Mouse (Mus musculus) embryonic facial prominence, embryonic 11.5 days (tissue): Measurements from ENCODE around the gene Nt5c3b. TPM values are rescaled to one million over a fixed set of nuclear protein-coding genes. Genes with fewer than 3 reads are reported as not detected.

Source experiments
- ATAC-seq: fragments of 200-750 bp; cut with Nextera tagmentation; replicated peaks from 2 replicates; pipeline ENCODE4 v1.8.0; 2017; ENCODE audit warnings: low read depth; ENCODE audit not compliant: insufficient number of reproducible peaks, low FRiP score, low TSS enrichment
- DNase-seq: peaks from one replicate; pipeline ENCODE4 v3.0.0-alpha.2; 2015; ENCODE audit warnings: low spot score
- H3K27ac ChIP-seq: fragments of 300-500 bp; sonication (generic); replicated peaks from 2 replicates; pipeline ENCODE4 v1.5.1; 2014; ENCODE audit warnings: mild to moderate bottlenecking, low read depth, low read length, control low read depth
- H3K27me3 ChIP-seq: fragments of 300-500 bp; sonication (generic); 2 replicates; pipeline ENCODE4 v1.6.1; 2014; ENCODE audit warnings: mild to moderate bottlenecking, low read length, moderate library complexity, mixed read lengths; ENCODE audit not compliant: control insufficient read depth, insufficient read depth
- H3K36me3 ChIP-seq: fragments of 300-500 bp; sonication (generic); replicated peaks from 2 replicates; pipeline ENCODE4 v1.6.1; 2014; ENCODE audit warnings: low read depth, mild to moderate bottlenecking, low read length, moderate library complexity, mixed read lengths; ENCODE audit not compliant: control insufficient read depth, insufficient read depth
- H3K4me1 ChIP-seq: fragments of 300-500 bp; sonication (generic); 2 replicates; pipeline ENCODE4 v1.6.1; 2014; ENCODE audit warnings: low read length, mixed read lengths; ENCODE audit not compliant: control insufficient read depth, insufficient read depth
- H3K4me2 ChIP-seq: fragments of 300-500 bp; sonication (generic); 2 replicates; pipeline ENCODE4 v1.6.1; 2014; ENCODE audit warnings: low read depth, mild to moderate bottlenecking, control low read depth, low read length, moderate library complexity
- H3K4me3 ChIP-seq: fragments of 300-500 bp; sonication (generic); 2 replicates; pipeline ENCODE4 v1.5.1; 2014; ENCODE audit warnings: low read depth, low read length, control low read depth
- H3K9ac ChIP-seq: fragments of 300-500 bp; sonication (generic); replicated peaks from 2 replicates; pipeline ENCODE4 v1.6.1; 2014; ENCODE audit warnings: mild to moderate bottlenecking, control low read depth, low read length
- H3K9me3 ChIP-seq: fragments of 300-500 bp; sonication (generic); replicated peaks from 2 replicates; pipeline ENCODE4 v1.6.1; 2016; ENCODE audit warnings: mild to moderate bottlenecking, low read length, inconsistent platforms, mixed read lengths; ENCODE audit not compliant: control insufficient read depth
- WGBS: fragments of 180-500 bp; shearing (Covaris S2); extraction: QIAGEN DNeasy Blood & Tissue Kit; methylation state at CpG from one replicate; pipeline ENCODE4 v1.1.7; 2014; 5-methylcytosine and 5-hydroxymethylcytosine counted together
- polyA plus RNA-seq: library from polyadenylated mRNA; unstranded; fragments of >200 nt; fragmentation: Nextera tagmentation; extraction: Ambion mirVana; gene quantifications from 2 replicates; pipeline ENCODE4 v1.2.1, GENCODE M21; 2014

The Nt5c3b gene
- polyA plus RNA-seq, 1 experiment from 2014 or later, result 136 TPM

DNA sequence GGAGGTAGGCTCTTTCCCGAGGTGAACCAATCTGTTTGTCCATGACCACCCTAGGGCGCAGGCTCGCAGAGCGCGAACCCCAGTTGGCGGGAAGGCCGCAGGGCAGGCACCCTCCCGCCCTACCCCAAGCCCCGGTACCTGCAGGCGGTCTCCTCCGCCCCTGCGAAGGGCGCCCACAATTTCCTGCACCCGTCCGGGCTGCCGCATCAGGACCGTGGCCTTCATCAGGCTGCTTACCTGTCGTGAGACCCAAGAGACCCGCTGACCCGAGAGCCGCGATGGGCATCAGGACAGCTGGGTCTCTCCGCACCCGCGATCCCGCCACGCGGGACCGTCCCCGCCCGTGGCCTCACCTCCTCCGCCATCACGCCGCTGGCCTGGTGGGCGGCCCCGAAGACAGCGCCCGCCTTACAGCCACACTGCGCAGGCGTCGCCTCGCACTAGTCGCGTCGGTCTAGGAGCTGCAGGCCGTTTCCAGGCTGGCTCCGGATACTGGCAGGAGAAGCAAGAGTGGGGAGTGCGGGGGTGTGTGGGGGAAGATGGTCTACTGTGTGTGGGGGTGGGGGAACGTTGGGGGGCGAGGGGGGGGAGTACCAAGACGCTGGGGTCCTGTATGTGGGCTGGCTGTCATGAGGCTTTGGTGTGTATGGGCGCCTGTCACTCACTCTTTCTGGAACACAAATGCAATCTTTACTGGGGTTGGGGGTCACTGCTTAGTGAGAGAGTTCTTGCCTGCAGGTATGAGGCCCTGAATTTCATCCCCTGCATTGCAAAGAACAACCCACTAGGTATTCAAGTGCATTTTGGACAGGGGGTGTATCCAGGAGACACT lies 701 bp downstream of the Nt5c3b start:
- Histone ChIP-seq H3K36me3 (no peaks in the 10 kb centered on the region; the same call in 1 of the 2 replicates), H3K9me3 (no peaks in the 10 kb centered on the region), H3K4me3 (peak overlapping the region; percentile 81), H3K4me1 (no peaks in the 10 kb centered on the region), H3K27ac (0 out of 2 replicates have a peak overlapping the region, but pooled peaks have one; percentile 24), H3K27me3 (no peaks in the 10 kb centered on the region), H3K4me2 (peak overlapping the region; percentile 70), H3K9ac (peak overlapping the region; percentile 94)
- WGBS, result 1% methylated on average over 52 of the region's 52 CpGs
- DNase-seq (peak; percentile 90), ATAC-seq (peak; percentile 97)

DNA sequence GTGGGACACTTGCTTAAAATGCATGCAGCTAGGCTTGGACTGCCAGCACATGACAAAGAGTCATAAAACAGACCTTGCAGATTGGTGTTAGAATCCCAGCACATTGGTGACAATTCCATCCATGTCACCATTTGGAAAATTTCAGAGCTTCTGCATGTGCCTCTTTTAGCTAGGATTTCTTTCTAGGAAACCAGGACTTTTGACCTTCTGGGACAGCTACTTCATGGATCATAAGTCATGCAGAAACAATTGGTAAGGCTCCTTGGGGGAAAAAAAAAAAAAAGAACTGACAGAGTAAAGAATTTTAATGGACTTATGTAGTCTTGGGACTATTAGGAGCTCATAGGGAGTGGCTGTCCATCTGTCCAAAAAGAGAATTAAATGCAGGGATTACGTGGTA lies 3.7 kb downstream of the Nt5c3b start:
- H3K9ac ChIP-seq, result no peak overlapping the region
- H3K36me3 ChIP-seq, result no peaks in the 10 kb centered on the region; the same call in 1 of the 2 replicates
- 75% methylated on average over 1 of the region's 1 CpGs for WGBS
- no peak overlapping the region for H3K4me2 ChIP-seq
- no peaks in the 10 kb centered on the region for H3K4me1 ChIP-seq
- H3K27ac ChIP-seq, result no peak overlapping the region
- no peaks in the 10 kb centered on the region for H3K27me3 ChIP-seq
- H3K4me3 ChIP-seq, result no peak overlapping the region
- ATAC-seq (no peak), DNase-seq (no peak)
- no peaks in the 10 kb centered on the region for H3K9me3 ChIP-seq

DNA sequence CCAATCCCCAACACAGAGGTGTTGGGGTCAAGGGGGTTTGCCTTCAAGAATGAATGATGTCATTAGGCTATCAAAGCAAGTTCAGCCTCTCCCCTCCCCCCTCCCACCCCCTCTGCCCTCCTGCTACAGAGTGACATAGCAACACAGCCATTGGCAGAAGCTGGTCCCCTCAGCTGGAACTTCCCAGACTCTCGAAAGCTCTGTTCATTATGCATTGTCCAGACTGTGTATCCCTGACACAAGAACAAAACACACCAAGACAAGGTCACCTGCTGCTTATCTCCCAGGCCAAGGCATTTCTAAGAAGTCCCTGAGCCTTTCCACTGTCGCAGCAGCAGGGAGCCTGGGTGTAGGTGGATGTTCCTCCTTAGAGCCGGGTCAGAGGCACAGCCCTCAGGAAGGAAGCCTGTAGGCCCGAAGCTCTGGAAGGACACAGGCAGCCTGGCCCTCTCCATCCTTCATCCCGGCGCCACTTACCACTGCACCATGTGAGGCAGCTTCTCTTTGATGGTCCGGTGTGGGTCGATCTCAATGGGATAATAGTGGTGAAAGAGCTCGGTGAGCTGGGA lies 5.8 kb downstream of the Nt5c3b start:
- no peaks in the 10 kb centered on the region for H3K27me3 ChIP-seq
- H3K9me3 ChIP-seq, result no peaks in the 10 kb centered on the region
- no peaks in the 10 kb centered on the region; the same call in 1 of the 2 replicates for H3K36me3 ChIP-seq
- no peak overlapping the region for H3K27ac ChIP-seq
- H3K4me3 ChIP-seq, result no peak overlapping the region
- DNase-seq (no peak), ATAC-seq (no peak)
- no peaks in the 10 kb centered on the region for H3K4me1 ChIP-seq
- H3K4me2 ChIP-seq, result no peak overlapping the region
- WGBS, result 76% methylated on average over 9 of the region's 9 CpGs
- H3K9ac ChIP-seq, result no peak overlapping the region

DNA sequence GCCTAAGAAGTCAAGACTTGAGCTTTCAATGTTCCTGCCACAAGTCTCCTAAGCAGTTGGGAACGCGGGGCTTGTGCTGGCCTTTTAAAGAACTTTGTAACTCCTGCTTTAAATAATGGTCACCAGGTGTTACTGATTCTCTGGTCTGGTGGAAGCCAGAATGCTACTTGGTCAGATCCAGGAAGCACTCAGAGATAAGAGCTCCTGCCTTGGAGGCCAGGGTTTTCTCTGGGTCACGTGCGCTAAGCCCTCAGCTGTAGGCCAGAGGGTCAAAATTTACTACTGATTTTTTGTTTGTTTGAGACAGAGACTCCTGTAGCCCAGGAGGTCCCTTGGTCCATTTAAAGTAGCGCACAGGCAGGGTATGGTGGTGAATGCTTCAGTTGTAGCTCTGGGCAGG lies 9.6 kb downstream of the Nt5c3b start:
- H3K27me3 ChIP-seq, result no peaks in the 10 kb centered on the region
- DNase-seq (no peak), ATAC-seq (no peak)
- no peaks in the 10 kb centered on the region for H3K4me1 ChIP-seq
- H3K27ac ChIP-seq, result no peak overlapping the region
- H3K4me3 ChIP-seq, result no peak overlapping the region
- H3K9ac ChIP-seq, result no peak overlapping the region
- WGBS, result 89% methylated on average over 5 of the region's 5 CpGs
- no peaks in the 10 kb centered on the region; the same call in none of the 2 replicates for H3K36me3 ChIP-seq
- H3K4me2 ChIP-seq, result no peak overlapping the region
- no peaks in the 10 kb centered on the region for H3K9me3 ChIP-seq

DNA sequence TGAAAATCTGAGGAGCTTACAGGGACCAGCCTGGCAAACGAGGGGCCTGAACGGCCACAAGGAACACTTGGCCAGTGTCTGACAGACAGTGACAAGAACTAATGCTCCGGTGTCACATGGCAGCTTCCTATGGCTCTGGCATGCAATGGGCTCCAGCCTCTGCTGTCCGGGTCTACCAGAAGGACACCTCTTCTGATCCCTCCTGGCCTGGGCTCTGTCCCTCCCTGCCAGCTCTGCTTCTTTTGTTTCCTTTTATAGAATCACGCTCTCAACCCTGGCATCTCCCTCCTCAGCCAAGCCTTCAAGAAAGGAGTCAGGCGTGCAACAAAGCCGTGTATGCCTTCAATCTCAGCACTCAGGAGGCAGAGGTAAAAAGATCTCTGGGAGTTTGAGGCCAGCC lies 11.6 kb downstream of the Nt5c3b start:
- no peak for DNase-seq
- Histone ChIP-seq H3K27ac (no peak overlapping the region), H3K4me2 (no peak overlapping the region), H3K27me3 (no peaks in the 10 kb centered on the region), H3K9ac (no peak overlapping the region), H3K9me3 (no peaks in the 10 kb centered on the region), H3K36me3 (no peaks in the 10 kb centered on the region; the same call in none of the 2 replicates), H3K4me3 (no peak overlapping the region), H3K4me1 (no peaks in the 10 kb centered on the region)
- 95% methylated on average over 7 of the region's 7 CpGs for WGBS
- ATAC-seq, result no peak

DNA sequence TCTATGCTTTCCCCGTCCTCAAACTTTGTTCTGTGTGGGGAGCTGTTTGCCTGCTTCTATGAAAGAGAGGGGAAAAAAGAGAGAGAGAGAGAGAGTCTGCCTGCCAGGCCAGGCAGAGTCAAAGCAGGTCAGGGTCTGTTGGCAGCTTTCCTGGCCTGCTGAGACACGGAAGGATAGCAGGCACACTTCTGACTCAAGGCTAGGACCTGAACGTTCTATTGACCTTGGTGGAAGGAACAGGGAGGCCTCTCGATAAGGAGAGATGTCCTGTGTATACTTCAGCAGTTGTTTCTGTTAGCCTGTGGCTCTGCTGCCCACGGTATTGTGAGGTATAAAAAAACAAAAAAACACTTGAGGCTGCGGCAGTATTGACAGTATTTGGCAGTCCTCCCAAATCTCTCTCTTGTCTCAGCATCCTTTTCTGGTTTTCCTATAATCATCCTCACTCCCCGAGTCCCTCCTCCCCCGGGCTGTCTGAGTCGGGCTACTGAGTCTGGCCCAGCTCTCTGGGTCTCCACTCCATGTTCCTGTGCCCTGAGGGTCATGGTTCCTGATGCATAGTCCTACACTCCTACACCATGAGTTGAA lies 12.9 kb downstream of the Nt5c3b start:
- Histone ChIP-seq H3K4me3 (no peak overlapping the region), H3K27ac (no peak overlapping the region), H3K27me3 (no peaks in the 10 kb centered on the region), H3K4me2 (no peak overlapping the region), H3K36me3 (no peaks in the 10 kb centered on the region; the same call in none of the 2 replicates), H3K9ac (no peak overlapping the region), H3K9me3 (no peaks in the 10 kb centered on the region), H3K4me1 (no peaks in the 10 kb centered on the region)
- 82% methylated on average over 9 of the region's 9 CpGs for WGBS
- no peak for DNase-seq
- no peak for ATAC-seq

DNA sequence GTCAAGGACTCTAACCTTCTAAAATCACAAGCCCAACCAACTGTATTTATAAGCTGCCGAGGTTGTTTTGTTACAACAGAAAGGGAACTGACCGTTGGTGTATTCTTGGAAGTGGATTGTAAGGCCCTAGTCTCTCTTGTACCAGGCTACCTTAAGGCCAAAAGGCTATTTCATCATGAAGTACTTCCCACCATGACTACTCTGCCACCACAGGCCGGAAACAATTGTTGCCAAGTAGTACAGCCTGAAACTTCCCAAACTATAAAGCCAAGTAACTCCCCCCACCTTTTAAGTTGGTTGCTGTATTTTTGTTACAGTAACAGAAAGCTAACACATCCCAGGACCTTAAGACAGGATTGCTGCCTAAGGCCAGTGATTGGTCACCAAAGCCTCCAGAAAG lies 14.8 kb downstream of the Nt5c3b start:
- ATAC-seq (no peak), DNase-seq (no peak)
- no peaks in the 10 kb centered on the region; the same call in none of the 2 replicates for H3K36me3 ChIP-seq
- H3K9ac ChIP-seq, result no peak overlapping the region
- no peak overlapping the region for H3K4me2 ChIP-seq
- no peaks in the 10 kb centered on the region for H3K4me1 ChIP-seq
- 90% methylated on average over 3 of the region's 3 CpGs for WGBS
- H3K4me3 ChIP-seq, result no peak overlapping the region
- H3K27ac ChIP-seq, result no peak overlapping the region
- H3K27me3 ChIP-seq, result no peaks in the 10 kb centered on the region
- H3K9me3 ChIP-seq, result no peaks in the 10 kb centered on the region

DNA sequence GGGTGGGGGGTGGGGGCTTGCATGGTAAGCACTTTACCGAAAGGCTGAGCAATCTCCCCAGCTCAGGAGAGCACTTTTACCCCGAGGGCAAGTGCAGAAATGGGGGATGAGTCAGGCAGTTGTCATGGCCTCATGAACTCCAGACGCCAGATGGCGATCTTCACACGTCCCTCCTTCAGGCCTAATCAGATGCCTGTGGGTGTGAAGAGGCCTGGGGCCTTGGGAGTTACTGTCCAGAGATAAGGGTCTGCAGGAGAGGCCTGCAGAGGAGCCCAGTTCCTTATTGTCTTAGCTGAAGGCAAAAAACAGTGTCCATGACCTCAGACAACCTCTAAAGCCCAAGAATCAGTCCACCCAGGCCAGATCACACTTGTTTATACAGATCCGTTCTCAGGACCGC lies 15.8 kb downstream of the Nt5c3b start:
- DNase-seq (peak; percentile 55), ATAC-seq (no peak)
- Histone ChIP-seq H3K4me2 (no peak overlapping the region), H3K36me3 (no peaks in the 10 kb centered on the region; the same call in none of the 2 replicates), H3K27ac (no peak overlapping the region), H3K9ac (no peak overlapping the region; the same call in 1 of the 2 replicates), H3K27me3 (no peaks in the 10 kb centered on the region), H3K9me3 (no peaks in the 10 kb centered on the region), H3K4me1 (no peaks in the 10 kb centered on the region), H3K4me3 (no peak overlapping the region)
- WGBS, result 24% methylated on average over 7 of the region's 7 CpGs
